Mouse (Mus musculus) kidney, adult 18-20 months (tissue): ENCODE measurements at regions not wholly inside any gene's neighbourhood (a gene's known extent, or its start where the extent isn't known, plus 50 kb on each side); places are given as distances from the start of the nearest gene placed in this dataset.

Source experiments
- DNase-seq: peaks from one replicate; pipeline ENCODE4 v3.0.0; 2021

GRCm38 (mm10) chr11:63293485-63293884, 164.7 kb downstream of the Pmp22 start:
- no peak for DNase-seq

- no peak for DNase-seq
These were observed 165.7 kb downstream of the Pmp22 start for GRCm38 (mm10) chr11:63294476-63294875.

- DNase-seq: peak; percentile 16
These were observed 167.7 kb downstream of the Pmp22 start for GRCm38 (mm10) chr11:63296476-63296875.

- DNase-seq: no peak
These were observed 171.2 kb downstream of the Pmp22 start for GRCm38 (mm10) chr11:63299712-63300581.

GRCm38 (mm10) chr11:63325166-63325565, 196.4 kb downstream of the Pmp22 start:
- no peak for DNase-seq

- DNase-seq: no peak
These were observed 198.1 kb downstream of the Pmp22 start for GRCm38 (mm10) chr11:63326864-63327263.

- no peak for DNase-seq
These were observed 208.7 kb downstream of the Pmp22 start for GRCm38 (mm10) chr11:63337503-63337902.

- no peak for DNase-seq
These were observed 209.5 kb downstream of the Pmp22 start for GRCm38 (mm10) chr11:63338277-63338676.

- no peak for DNase-seq
These were observed 216.9 kb downstream of the Pmp22 start for GRCm38 (mm10) chr11:63345653-63346052.

GRCm38 (mm10) chr11:63350123-63350696, 221.4 kb downstream of the Pmp22 start:
- no peak for DNase-seq

- DNase-seq: no peak
These were observed 223.2 kb downstream of the Pmp22 start for GRCm38 (mm10) chr11:63351999-63352398.

- DNase-seq: no peak
These were observed 224.2 kb downstream of the Pmp22 start for GRCm38 (mm10) chr11:63352990-63353389.

- no peak for DNase-seq
These were observed 224.9 kb downstream of the Pmp22 start for GRCm38 (mm10) chr11:63353671-63354070.

- no peak for DNase-seq
These were observed 229.1 kb downstream of the Pmp22 start for GRCm38 (mm10) chr11:63357772-63358344.

GRCm38 (mm10) chr11:63367756-63368265, 239.0 kb downstream of the Pmp22 start:
- DNase-seq: no peak

GRCm38 (mm10) chr11:63369475-63369874, 240.7 kb downstream of the Pmp22 start:
- no peak for DNase-seq

GRCm38 (mm10) chr11:63376311-63376710, 247.5 kb downstream of the Pmp22 start:
- no peak for DNase-seq

- no peak for DNase-seq
These were observed 248.2 kb downstream of the Pmp22 start for GRCm38 (mm10) chr11:63376991-63377390.

- no peak for DNase-seq
These were observed 259.5 kb downstream of the Pmp22 start for GRCm38 (mm10) chr11:63388247-63388646.

GRCm38 (mm10) chr11:63391478-63391877, 262.7 kb downstream of the Pmp22 start:
- DNase-seq: no peak

GRCm38 (mm10) chr11:63392378-63392777, 263.6 kb downstream of the Pmp22 start:
- peak; percentile 29 for DNase-seq

GRCm38 (mm10) chr11:63394201-63394600, 265.4 kb downstream of the Pmp22 start:
- peak; percentile 20 for DNase-seq

GRCm38 (mm10) chr11:63396386-63396785, 267.6 kb downstream of the Pmp22 start:
- no peak for DNase-seq

- DNase-seq: no peak
These were observed 274.0 kb downstream of the Pmp22 start for GRCm38 (mm10) chr11:63402741-63403140.
